Mouse (Mus musculus): Measurements from ENCODE around the gene Kif24.
A peak's percentile ranks its signal among the peaks of the same experiment; 100 is the strongest.

Kif24 gene

DNA sequence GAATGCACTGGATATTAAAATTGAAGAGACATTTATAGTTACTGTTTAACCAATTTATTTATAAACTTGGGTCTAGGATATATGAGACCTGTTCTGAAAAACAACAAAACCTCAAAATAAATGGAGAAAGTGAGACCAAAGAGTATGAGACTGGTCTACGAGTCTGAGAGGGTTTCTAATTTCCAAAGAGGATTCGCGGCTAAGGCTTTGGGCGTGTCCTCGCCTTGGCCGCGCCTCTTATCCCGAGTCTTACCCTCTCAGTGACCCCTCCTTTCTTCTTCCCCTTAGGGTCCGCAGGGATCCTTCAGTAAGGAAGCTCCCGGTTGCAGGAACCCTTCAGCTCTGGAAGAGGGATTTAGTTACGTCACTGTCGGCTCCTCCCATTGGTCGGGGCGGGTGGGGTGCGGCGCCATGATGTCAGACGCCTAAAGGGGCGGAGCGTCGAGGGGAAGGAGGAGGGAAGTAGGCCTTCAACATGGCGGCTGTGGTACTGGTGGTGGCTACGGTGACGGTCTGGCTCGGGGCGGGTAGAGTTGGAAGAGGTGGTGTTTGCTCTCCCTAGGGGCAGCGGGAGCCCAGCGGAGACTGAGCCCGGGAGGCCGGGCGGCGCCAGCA, 116.0 kb downstream of the Kif24 start, which contains the start of gene Ubap1:
TSS of gene Ubap1 (plus strand) at position 413 of the 615 bp plus-strand sequence.
- DNase-seq (ENCODE audit: low spot score in 2 of 2), result peak; percentile 87 to 94

DNA sequence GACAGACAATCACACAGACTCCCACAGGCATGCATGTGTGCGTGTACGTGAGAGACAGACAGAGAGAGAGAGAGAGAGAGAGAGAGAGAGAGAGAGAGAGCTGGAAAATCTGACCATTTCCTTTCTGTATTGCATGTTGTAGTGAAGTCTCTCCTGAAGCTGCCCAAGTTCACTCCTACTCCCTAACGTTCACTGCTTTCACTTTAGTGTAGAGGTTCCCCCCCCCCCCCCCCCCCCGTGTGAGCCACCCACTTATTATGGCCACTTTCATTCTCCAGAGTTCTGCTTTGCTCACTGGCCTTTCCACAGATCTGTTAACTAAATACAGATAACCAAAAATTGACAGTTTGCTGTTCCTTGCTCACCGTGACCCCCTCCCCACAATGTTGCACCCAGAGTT, 116.8 kb downstream of the Kif24 start:
- no peak for DNase-seq (ENCODE audit: low spot score in 2 of 2)

- DNase-seq (ENCODE audit: low spot score in 2 of 2), result no peak
Observed at GRCm38 (mm10) chr4:41346011-41346410, 118.7 kb downstream of the Kif24 start.

DNA sequence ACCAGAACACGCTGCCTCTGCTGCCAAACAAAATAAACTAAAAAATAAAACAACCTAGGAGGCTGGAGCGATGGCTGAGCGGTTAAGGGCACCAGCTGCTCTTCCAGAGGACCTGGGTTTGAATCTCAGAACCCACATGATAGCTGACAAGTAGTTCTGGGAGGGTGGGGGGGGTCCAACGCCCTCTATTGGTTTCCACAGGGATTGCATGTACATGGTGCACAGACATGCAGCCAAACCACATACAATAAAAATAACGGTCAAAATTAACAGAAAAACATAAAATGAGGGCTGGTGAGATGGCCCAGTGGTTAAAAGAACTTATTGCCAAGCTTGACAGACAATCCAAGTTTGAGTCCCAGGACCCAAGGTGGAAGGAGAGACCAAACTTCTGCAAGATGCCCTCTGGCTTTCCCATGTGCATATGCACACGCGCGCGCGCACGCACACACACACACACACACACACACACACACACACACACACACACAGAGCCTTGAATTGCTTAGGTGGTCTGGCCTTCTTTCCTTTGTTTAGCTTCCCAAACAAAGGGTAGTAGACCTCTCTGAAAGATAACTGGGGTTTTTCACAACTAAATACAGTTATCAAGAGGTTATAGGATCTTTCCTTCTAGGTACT, 123.7 kb downstream of the Kif24 start:
- DNase-seq (ENCODE audit: low spot score in 2 of 2), result no peak
